Mouse (Mus musculus) kidney, postnatal 0 days (tissue): ENCODE measurements around the gene Cipc. TPM values are rescaled to one million over a fixed set of nuclear protein-coding genes. Genes with fewer than 3 reads are reported as not detected.

ENCODE experiments used
- ATAC-seq: fragments of 200-750 bp; cut with Nextera tagmentation; replicated peaks from 2 replicates; pipeline ENCODE4 v1.8.0; 2017; ENCODE audit warnings: low read depth, moderate number of reproducible peaks, moderate TSS enrichment, moderate library complexity; ENCODE audit not compliant: low FRiP score
- DNase-seq: peaks from one replicate; pipeline ENCODE4 v3.0.0-alpha.2; 2016; ENCODE audit warnings: low spot score
- H3K27ac ChIP-seq: fragments of 300-500 bp; sonication (generic); 2 replicates; pipeline ENCODE4 v1.5.1; 2014; ENCODE audit warnings: mild to moderate bottlenecking
- H3K27me3 ChIP-seq: fragments of 300-500 bp; sonication (generic); 2 replicates; pipeline ENCODE4 v1.6.1; 2014; ENCODE audit warnings: low read length, mixed read lengths; ENCODE audit not compliant: insufficient read depth
- H3K36me3 ChIP-seq: fragments of 300-500 bp; sonication (generic); 2 replicates; pipeline ENCODE4 v1.6.1; 2014; ENCODE audit warnings: low read length, mixed read lengths; ENCODE audit not compliant: insufficient read depth
- H3K4me1 ChIP-seq: fragments of 300-500 bp; sonication (generic); replicated peaks from 2 replicates; pipeline ENCODE4 v1.6.1; 2014; ENCODE audit warnings: antibody characterized with exemption, low read length, mixed read lengths; ENCODE audit not compliant: insufficient read depth
- H3K4me2 ChIP-seq: fragments of 300-500 bp; sonication (generic); 2 replicates; pipeline ENCODE4 v1.6.1; 2014; ENCODE audit warnings: mild to moderate bottlenecking, low read length, moderate library complexity, mixed read lengths
- H3K4me3 ChIP-seq: fragments of 300-500 bp; sonication (generic); replicated peaks from 2 replicates; pipeline ENCODE4 v1.5.1; 2014; ENCODE audit warnings: low read depth, low read length
- H3K9ac ChIP-seq: fragments of 300-500 bp; sonication (generic); 2 replicates; pipeline ENCODE4 v1.6.1; 2014; ENCODE audit warnings: low read depth, low read length
- H3K9me3 ChIP-seq: fragments of 300-500 bp; sonication (generic); replicated peaks from 2 replicates; pipeline ENCODE4 v1.6.1; 2016; ENCODE audit warnings: low read length, inconsistent platforms, mixed read lengths
- CTCF ChIP-seq: IDR thresholded peaks from 2 replicates; pipeline ENCODE4 v1.5.1; 2016; ENCODE audit warnings: antibody characterized with exemption, low read depth, mild to moderate bottlenecking, moderate library complexity
- whole genome bisulfite sequencing: fragments of 180-500 bp; shearing (Covaris S2); extraction: QIAGEN DNeasy Blood & Tissue Kit; methylation state at CpG from one replicate; pipeline ENCODE4 v1.1.7; 2014; 5-methylcytosine and 5-hydroxymethylcytosine counted together
- polyA plus RNA-seq: library from polyadenylated mRNA; unstranded; fragments of >200 nt; fragmentation: Nextera tagmentation; extraction: Ambion mirVana; gene quantifications from 2 replicates; pipeline ENCODE4 v1.2.1, GENCODE M21; 2015

The Cipc gene
- polyA plus RNA-seq, 1 experiment from 2014 or later: 14.8 TPM

GRCm38 (mm10) chr12:86964278-86965057 lies 17.6 kb downstream of the Cipc start:
- 87% methylated on average over 16 of the region's 16 CpGs for WGBS
- Histone ChIP-seq H3K36me3 (peaks cover 32% of the 10 kb centered on the region), H3K27me3 (no peaks in the 10 kb centered on the region), H3K9me3 (no peaks in the 10 kb centered on the region), H3K27ac (no peak overlapping the region), H3K4me3 (no peak overlapping the region), H3K4me1 (no peaks in the 10 kb centered on the region), H3K9ac (no peak overlapping the region), H3K4me2 (no peak overlapping the region)
- DNase-seq: no peak
- TF ChIP-seq CTCF: no peak
- no peak for ATAC-seq

GRCm38 (mm10) chr12:86965237-86965799 lies 18.5 kb downstream of the Cipc start:
- H3K4me2 ChIP-seq: no peak overlapping the region
- H3K9me3 ChIP-seq: no peaks in the 10 kb centered on the region
- DNase-seq: no peak
- H3K27ac ChIP-seq: no peak overlapping the region
- H3K4me3 ChIP-seq: no peak overlapping the region
- no peaks in the 10 kb centered on the region for H3K27me3 ChIP-seq
- H3K36me3 ChIP-seq: peaks cover 24% of the 10 kb centered on the region
- TF ChIP-seq CTCF: no peak
- no peak for ATAC-seq
- no peaks in the 10 kb centered on the region for H3K4me1 ChIP-seq
- H3K9ac ChIP-seq: no peak overlapping the region
- 89% methylated on average over 4 of the region's 4 CpGs for WGBS

GRCm38 (mm10) chr12:86968468-86969219 lies 21.8 kb downstream of the Cipc start:
- Histone ChIP-seq H3K9ac (no peak overlapping the region), H3K36me3 (no peaks in the 10 kb centered on the region), H3K4me1 (no peaks in the 10 kb centered on the region), H3K4me3 (no peak overlapping the region), H3K9me3 (no peaks in the 10 kb centered on the region), H3K4me2 (no peak overlapping the region), H3K27ac (no peak overlapping the region), H3K27me3 (no peaks in the 10 kb centered on the region)
- 68% methylated on average over 13 of the region's 13 CpGs for WGBS
- ATAC-seq (no peak), DNase-seq (no peak)
- TF ChIP-seq CTCF: no peak

DNA sequence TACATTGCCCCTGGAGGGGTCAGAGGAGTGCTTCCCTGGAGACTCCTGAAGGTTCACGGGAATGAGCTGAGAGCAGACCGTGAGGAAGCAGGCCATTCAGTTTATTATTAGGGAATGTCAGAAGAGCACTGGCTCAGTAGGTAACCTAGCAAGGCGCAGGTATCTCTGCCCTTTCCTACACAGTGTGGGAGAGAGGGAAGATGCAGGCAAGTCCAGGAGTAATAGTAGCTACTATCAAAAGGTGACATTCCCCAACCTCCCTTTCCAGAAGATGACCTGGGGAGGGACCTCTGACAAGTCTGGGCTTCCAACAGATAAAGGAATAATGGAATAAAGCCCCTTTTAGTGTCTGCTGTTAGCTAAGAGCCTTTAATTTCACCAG lies 22.4 kb downstream of the Cipc start:
- H3K4me2 ChIP-seq: no peak overlapping the region
- H3K4me1 ChIP-seq: no peaks in the 10 kb centered on the region
- no peak overlapping the region for H3K27ac ChIP-seq
- DNase-seq (no peak), ATAC-seq (no peak)
- H3K27me3 ChIP-seq: no peaks in the 10 kb centered on the region
- 67% methylated on average over 3 of the region's 3 CpGs for WGBS
- H3K9ac ChIP-seq: no peak overlapping the region
- no peak for TF ChIP-seq CTCF
- no peaks in the 10 kb centered on the region for H3K9me3 ChIP-seq
- no peak overlapping the region for H3K4me3 ChIP-seq
- H3K36me3 ChIP-seq: no peaks in the 10 kb centered on the region

- WGBS: 90% methylated on average over 7 of the region's 7 CpGs
- no peaks in the 10 kb centered on the region for H3K36me3 ChIP-seq
- no peaks in the 10 kb centered on the region for H3K9me3 ChIP-seq
Measured at GRCm38 (mm10) chr12:86971089-86971488, 24.2 kb downstream of the Cipc start.

DNA sequence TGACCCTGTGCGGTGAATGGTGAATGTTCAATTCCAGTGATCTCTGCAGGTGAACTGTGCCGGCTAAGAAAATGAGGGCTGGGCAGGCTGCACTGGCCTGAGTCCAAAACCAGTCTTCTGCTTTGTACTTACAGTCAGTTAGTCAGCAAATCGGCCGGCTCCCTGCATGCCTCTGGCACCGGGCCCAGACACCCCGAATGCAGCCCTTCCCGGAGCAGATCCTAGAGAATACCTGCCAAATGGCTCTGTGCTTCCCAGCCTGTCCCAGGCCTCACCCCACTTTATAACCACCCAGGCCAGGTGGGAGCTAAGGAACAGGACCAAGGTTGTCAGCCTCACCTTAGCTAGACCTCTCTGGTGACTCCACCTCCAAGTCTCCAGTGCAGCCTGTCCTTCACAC lies 26.4 kb downstream of the Cipc start:
- Histone ChIP-seq H3K27me3 (no peaks in the 10 kb centered on the region), H3K36me3 (no peaks in the 10 kb centered on the region), H3K4me3 (no peak overlapping the region), H3K27ac (no peak overlapping the region), H3K9me3 (no peaks in the 10 kb centered on the region), H3K4me2 (no peak overlapping the region), H3K9ac (no peak overlapping the region), H3K4me1 (no peaks in the 10 kb centered on the region)
- ATAC-seq (no peak), DNase-seq (peak; percentile 25)
- TF ChIP-seq CTCF: no peak
- WGBS: 14% methylated on average over 7 of the region's 7 CpGs

More at GRCm38 (mm10) chr12:86971089-86971488, 24.2 kb downstream of the Cipc start:
- DNase-seq (no peak), ATAC-seq (no peak)
- no peak overlapping the region for H3K4me3 ChIP-seq
- TF ChIP-seq CTCF: no peak
- H3K4me2 ChIP-seq: no peak overlapping the region
- no peaks in the 10 kb centered on the region for H3K4me1 ChIP-seq
- no peak overlapping the region for H3K9ac ChIP-seq
- H3K27ac ChIP-seq: no peak overlapping the region
- H3K27me3 ChIP-seq: no peaks in the 10 kb centered on the region
